Mouse (Mus musculus) embryo, embryonic 10 days (tissue): ENCODE results near the gene Gm9603.
"Not testable (repeated sequence)": the region's sequence is repeated elsewhere in the genome, so short reads cannot be mapped to it uniquely, and the experiment has no call there.

Source experiments
- DNase-seq: peaks from one replicate; pipeline ENCODE4 v3.0.0-alpha.2; 2015; ENCODE audit warnings: low spot score

Gene Gm9603

GRCm38 (mm10) chr14:5687357-5687756 lies at the start of gene Gm9603:
Gene Gm9603, minus strand, starts transcription at chr14:5687457.
- not testable (repeated sequence) for DNase-seq

- not testable (repeated sequence) for DNase-seq
These were observed 54.3 kb downstream of the Gm9603 start, which contains the start of gene Gm8265 for GRCm38 (mm10) chr14:5632928-5633327. Gene Gm8265, minus strand, starts transcription at chr14:5633028.
